Mouse (Mus musculus): ENCODE measurements around the gene Piga. TPM values are rescaled to one million over a fixed set of nuclear protein-coding genes. Genes with fewer than 3 reads are reported as not detected.

Gene Piga
- polyA plus RNA-seq (2015; fragmentation: Nextera tagmentation; extraction: Ambion mirVana), result 10.7 TPM in 2 replicates

- peak within 1 kb of the TSS; percentile 70 for H3K9ac ChIP-seq
- ATAC-seq, result peak; percentile 100
- H3K27ac ChIP-seq, result no peak within 1 kb of the TSS
- peak within 1 kb of the TSS; percentile 60 for H3K4me2 ChIP-seq
- peak within 1 kb of the TSS; percentile 50 for H3K4me3 ChIP-seq
- no peaks in the 10 kb centered on the region for H3K27me3 ChIP-seq
- WGBS, result 15% methylated on average over 33 of the region's 40 CpGs
- no peaks in the 10 kb centered on the region for H3K9me3 ChIP-seq (replicated peaks)
- H3K4me1 ChIP-seq, result peaks cover 10% of the 10 kb centered on the region
- peaks cover 9% of the 10 kb centered on the region; the same call in 1 of the 2 replicates for H3K36me3 ChIP-seq (ENCODE audit: poor library complexity, severe bottlenecking)
These were observed at the start of gene Piga for GRCm38 (mm10) chrX:164419471-164419939. Gene Piga, plus strand, starts transcription at chrX:164419787.

DNA sequence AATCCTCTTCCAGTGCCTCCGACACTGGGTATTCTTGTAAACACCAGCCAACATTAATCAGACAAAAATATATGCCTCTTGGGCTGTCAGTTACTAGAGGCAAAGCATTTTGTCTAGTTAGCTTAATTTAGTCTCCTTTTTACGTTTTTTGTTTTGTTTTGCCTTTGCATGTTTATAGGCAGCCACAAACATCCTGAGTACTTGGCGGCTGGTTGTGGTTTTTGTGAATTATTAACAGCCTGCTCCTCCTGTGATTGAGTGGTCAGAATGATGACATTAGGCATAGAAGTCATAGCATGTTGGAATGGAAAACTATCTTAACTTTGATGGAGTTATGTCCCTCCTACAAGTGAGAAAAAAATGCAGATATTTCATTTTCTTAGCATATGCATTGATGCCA is 49.0 kb upstream of the Piga start:
- Histone ChIP-seq H3K4me2 (no peak overlapping the region), H3K36me3 (ENCODE audit: poor library complexity, severe bottlenecking) (no peaks in the 10 kb centered on the region), H3K9ac (no peak overlapping the region), H3K4me1 (no peaks in the 10 kb centered on the region), H3K4me3 (no peak overlapping the region), H3K9me3 (replicated peaks) (no peaks in the 10 kb centered on the region), H3K27me3 (no peaks in the 10 kb centered on the region; the same call in 1 of the 2 replicates), H3K27ac (no peak overlapping the region)
- no peak for ATAC-seq
- WGBS, result 85% methylated on average over 3 of the region's 3 CpGs

DNA sequence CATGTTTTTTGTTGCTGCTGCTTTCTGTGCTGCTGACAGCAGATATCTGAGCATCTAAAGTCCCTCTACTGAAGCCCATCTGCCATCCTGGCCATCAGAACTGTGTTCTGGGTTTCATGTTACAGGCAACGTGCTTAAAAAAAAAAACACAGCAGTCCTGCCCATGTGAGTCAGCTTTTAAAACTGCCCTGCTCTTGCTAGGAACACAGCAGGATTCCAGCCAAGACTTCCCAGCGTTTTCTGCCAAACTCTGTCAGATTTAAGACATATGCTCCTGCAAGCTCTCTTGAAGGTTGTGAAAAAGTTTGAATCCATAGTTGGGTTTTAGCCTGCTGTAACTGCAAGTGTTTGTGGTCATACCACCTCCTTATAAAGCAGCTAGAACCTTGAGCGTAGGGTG is 46.5 kb upstream of the Piga start, which contains the start of gene Vegfd:
Gene Vegfd (plus strand): TSS at position 298 of the 400 bp plus-strand sequence.
- no peaks in the 10 kb centered on the region for H3K36me3 ChIP-seq (ENCODE audit: poor library complexity, severe bottlenecking)
- H3K27ac ChIP-seq, result no peak within 1 kb of the TSS
- no peak within 1 kb of the TSS for H3K4me3 ChIP-seq
- no peaks in the 10 kb centered on the region for H3K4me1 ChIP-seq
- H3K4me2 ChIP-seq, result no peak within 1 kb of the TSS
- H3K9me3 ChIP-seq (replicated peaks), result no peaks in the 10 kb centered on the region
- H3K9ac ChIP-seq, result no peak within 1 kb of the TSS
- ATAC-seq, result peak; percentile 16; the same call in 1 of the 2 replicates
- H3K27me3 ChIP-seq, result no peaks in the 10 kb centered on the region; the same call in 1 of the 2 replicates
- WGBS, result 35% methylated on average over 3 of the region's 3 CpGs

- Histone ChIP-seq H3K4me3 (no peak overlapping the region), H3K9me3 (replicated peaks) (no peaks in the 10 kb centered on the region), H3K36me3 (ENCODE audit: poor library complexity, severe bottlenecking) (no peaks in the 10 kb centered on the region), H3K4me2 (no peak overlapping the region), H3K27me3 (no peaks in the 10 kb centered on the region; the same call in 1 of the 2 replicates), H3K4me1 (no peaks in the 10 kb centered on the region), H3K9ac (no peak overlapping the region), H3K27ac (no peak overlapping the region)
- ATAC-seq, result no peak
- WGBS, result 70% methylated on average over 5 of the region's 5 CpGs
These were observed 45.0 kb upstream of the Piga start for GRCm38 (mm10) chrX:164374586-164374985.

DNA sequence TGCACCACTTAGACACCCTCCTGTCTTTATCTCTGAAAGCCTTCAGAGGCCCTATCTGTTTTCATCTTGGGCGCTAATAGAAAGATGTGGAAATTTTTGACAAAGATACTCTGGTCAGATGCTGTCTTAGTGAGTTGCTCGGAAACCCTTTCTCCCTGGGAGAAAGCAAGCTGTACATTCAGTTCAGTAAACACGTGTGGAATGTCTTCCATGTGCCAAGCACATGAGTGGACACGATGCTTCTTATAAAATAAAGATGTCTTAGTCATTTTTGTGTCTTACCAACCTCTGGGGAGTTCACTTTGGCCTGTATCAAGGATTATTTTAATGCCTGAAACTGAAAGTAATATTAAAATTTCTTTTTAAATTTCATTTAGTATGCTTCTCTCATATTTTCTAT is 39.9 kb upstream of the Piga start:
- no peak for ATAC-seq
- Histone ChIP-seq H3K4me1 (no peaks in the 10 kb centered on the region), H3K27ac (no peak overlapping the region), H3K27me3 (no peaks in the 10 kb centered on the region), H3K4me3 (no peak overlapping the region), H3K9me3 (replicated peaks) (no peaks in the 10 kb centered on the region), H3K36me3 (ENCODE audit: poor library complexity, severe bottlenecking) (no peaks in the 10 kb centered on the region), H3K9ac (no peak overlapping the region), H3K4me2 (no peak overlapping the region)
- WGBS, result 82% methylated on average over 4 of the region's 4 CpGs

- Histone ChIP-seq H3K4me1 (no peaks in the 10 kb centered on the region), H3K27me3 (no peaks in the 10 kb centered on the region), H3K9ac (peak overlapping the region; percentile 30; the same call in 1 of the 2 replicates), H3K4me2 (peak overlapping the region; percentile 64), H3K4me3 (peak overlapping the region; percentile 38), H3K27ac (no peak overlapping the region), H3K9me3 (replicated peaks) (no peaks in the 10 kb centered on the region), H3K36me3 (ENCODE audit: poor library complexity, severe bottlenecking) (no peaks in the 10 kb centered on the region)
- WGBS, result 17% methylated on average over 33 of the region's 33 CpGs
- peak; percentile 99 for ATAC-seq
These were observed 37.8 kb upstream of the Piga start for GRCm38 (mm10) chrX:164381618-164382408.

DNA sequence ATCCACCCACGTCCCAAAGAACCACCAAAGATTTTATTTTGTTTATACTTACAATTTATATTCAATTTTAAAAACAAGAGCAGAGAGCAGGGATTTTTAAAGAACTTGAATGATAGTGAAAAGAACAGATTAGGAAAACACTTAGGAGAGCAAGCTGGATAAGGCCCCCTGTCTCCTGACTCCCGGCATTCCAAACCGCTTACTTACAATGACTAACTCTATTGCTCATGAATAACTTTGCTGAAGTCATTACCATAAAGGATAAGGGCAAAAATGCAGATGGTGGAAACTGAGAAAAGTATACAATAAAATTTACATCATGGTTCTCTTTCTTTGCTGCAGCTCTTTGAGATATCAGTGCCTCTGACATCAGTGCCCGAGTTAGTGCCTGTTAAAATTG is 25.5 kb upstream of the Piga start:
- Histone ChIP-seq H3K9ac (no peak overlapping the region), H3K9me3 (replicated peaks) (no peaks in the 10 kb centered on the region), H3K27me3 (no peaks in the 10 kb centered on the region), H3K4me3 (no peak overlapping the region), H3K4me1 (no peaks in the 10 kb centered on the region), H3K36me3 (ENCODE audit: poor library complexity, severe bottlenecking) (no peaks in the 10 kb centered on the region), H3K4me2 (no peak overlapping the region), H3K27ac (no peak overlapping the region)
- 81% methylated on average over 4 of the region's 4 CpGs for WGBS
- ATAC-seq, result no peak

- H3K36me3 ChIP-seq (ENCODE audit: poor library complexity, severe bottlenecking), result no peaks in the 10 kb centered on the region
- 67% methylated on average over 3 of the region's 3 CpGs for WGBS
- no peaks in the 10 kb centered on the region for H3K9me3 ChIP-seq (replicated peaks)
- no peaks in the 10 kb centered on the region for H3K4me1 ChIP-seq
- H3K27me3 ChIP-seq, result no peaks in the 10 kb centered on the region
- no peak overlapping the region for H3K4me2 ChIP-seq
- peak; percentile 55 for ATAC-seq
- no peak overlapping the region for H3K4me3 ChIP-seq
- H3K27ac ChIP-seq, result no peak overlapping the region
- no peak overlapping the region for H3K9ac ChIP-seq
These were observed 21.1 kb upstream of the Piga start for GRCm38 (mm10) chrX:164398456-164398855.

- Histone ChIP-seq H3K4me1 (no peaks in the 10 kb centered on the region), H3K9me3 (replicated peaks) (no peaks in the 10 kb centered on the region), H3K4me3 (no peak overlapping the region), H3K27ac (no peak overlapping the region), H3K36me3 (ENCODE audit: poor library complexity, severe bottlenecking) (no peaks in the 10 kb centered on the region), H3K4me2 (no peak overlapping the region), H3K9ac (no peak overlapping the region), H3K27me3 (no peaks in the 10 kb centered on the region)
- ATAC-seq, result no peak
These were observed 14.4 kb upstream of the Piga start for GRCm38 (mm10) chrX:164405080-164405649.

GRCm38 (mm10) chrX:164406133-164407022 is 13.2 kb upstream of the Piga start:
- H3K9ac ChIP-seq, result no peak overlapping the region
- no peak overlapping the region for H3K27ac ChIP-seq
- H3K4me2 ChIP-seq, result no peak overlapping the region
- WGBS, result 81% methylated on average over 9 of the region's 9 CpGs
- no peaks in the 10 kb centered on the region for H3K9me3 ChIP-seq (replicated peaks)
- no peak overlapping the region for H3K4me3 ChIP-seq
- no peak for ATAC-seq
- H3K4me1 ChIP-seq, result no peaks in the 10 kb centered on the region
- no peaks in the 10 kb centered on the region for H3K27me3 ChIP-seq
- H3K36me3 ChIP-seq (ENCODE audit: poor library complexity, severe bottlenecking), result no peaks in the 10 kb centered on the region

- H3K36me3 ChIP-seq (ENCODE audit: poor library complexity, severe bottlenecking), result no peaks in the 10 kb centered on the region
- no peaks in the 10 kb centered on the region for H3K9me3 ChIP-seq (replicated peaks)
- no peak overlapping the region for H3K4me2 ChIP-seq
- WGBS, result 81% methylated on average over 3 of the region's 3 CpGs
- H3K4me3 ChIP-seq, result no peak overlapping the region
- no peak for ATAC-seq
- no peaks in the 10 kb centered on the region for H3K4me1 ChIP-seq
- no peak overlapping the region for H3K27ac ChIP-seq
- no peak overlapping the region for H3K9ac ChIP-seq
- H3K27me3 ChIP-seq, result no peaks in the 10 kb centered on the region
These were observed 11.2 kb upstream of the Piga start for GRCm38 (mm10) chrX:164408301-164408927.
